ENCODE assay signal across 22 mouse cellular contexts in the genomic region with DNA sequence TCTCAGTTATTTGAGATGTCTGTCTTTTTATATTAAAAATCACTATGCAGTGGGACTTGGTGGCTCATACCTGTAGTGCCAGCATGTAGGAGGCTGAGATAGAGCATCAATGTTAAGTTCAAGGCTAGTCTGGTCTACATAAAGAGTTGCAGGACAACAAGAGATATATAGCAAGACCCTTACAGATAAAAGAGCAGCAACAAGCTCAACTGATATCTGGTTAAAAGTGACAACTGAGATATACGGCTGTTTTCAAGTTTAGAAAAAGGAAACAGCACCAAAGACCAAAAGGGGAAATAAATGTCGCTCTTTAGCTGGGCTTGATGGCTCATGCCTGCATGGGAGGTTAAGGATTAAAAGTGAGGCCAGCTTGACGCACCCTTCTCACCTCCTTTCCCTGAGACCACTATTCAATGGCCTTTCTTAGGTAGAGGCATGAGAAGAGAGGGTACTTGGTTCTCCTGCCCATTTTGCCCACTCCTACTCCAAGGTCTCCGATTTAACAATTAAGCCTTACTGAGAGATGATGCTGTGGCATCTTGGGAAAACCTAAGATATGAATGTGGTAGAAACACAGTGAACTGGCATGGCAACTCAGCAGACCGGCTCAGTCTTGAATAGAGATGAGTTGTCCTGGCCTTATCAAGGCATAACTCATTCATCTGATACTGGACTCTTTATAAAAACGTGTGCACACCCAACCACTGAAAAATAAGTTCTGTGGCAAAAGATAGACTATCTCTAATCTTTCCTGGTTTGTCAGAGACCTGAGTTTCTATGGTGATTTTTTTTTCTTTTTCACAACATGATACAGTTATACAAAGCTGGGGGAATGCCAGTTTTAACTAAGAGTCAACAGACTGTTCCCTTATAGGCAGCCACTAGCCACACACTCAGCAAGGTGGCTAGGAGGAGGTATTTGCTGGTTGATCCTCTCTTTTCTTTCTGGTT. TPM values are rescaled to one million over a fixed set of nuclear protein-coding genes. Genes with fewer than 3 reads are reported as not detected.
DNase-seq lines count a peak whose midpoint lies in the region; ATAC-seq and TF ChIP-seq lines count a peak whose summit lies in the region.
"Had no signal": no experiment of that assay in that cellular context is flagged by ENCODE, and none has a peak within 500 bp of the region (broad histone marks: within the 10 kb centered on the region; RNA-seq: fewer than 3 reads in every experiment).

No protein-coding gene starts in this region.

- no peak for TF ChIP-seq EP300 in lung, postnatal 0 days (IDR thresholded peaks at IDR 0.05)

- H3K4me3 ChIP-seq in spleen, adult 2 months (ENCODE audit: extremely low read depth, insufficient read depth, insufficient read length): no peak overlapping the region
- H3K4me3 ChIP-seq in macrophage (ENCODE audit: inconsistent target): no peak overlapping the region
- H3K4me3 ChIP-seq in lung, postnatal 0 days (ENCODE audit: low read depth, low read length): no peak overlapping the region
- H3K4me3 ChIP-seq: embryonic facial prominence, embryonic 12.5 days; erythroblast, embryonic 14.5 days; forebrain, embryonic 13.5 days; heart, embryonic 12.5 days; hindbrain, embryonic 13.5 days; lung, embryonic 15.5 days had no signal

- no peak for DNase-seq in spleen, adult 2 months (ENCODE audit: low read depth in 1 of 2, low spot score in 2 of 2)
- no peak for DNase-seq in spleen, postnatal 10 days (ENCODE audit: low spot score in 2 of 2)
- no peak for DNase-seq in lung, postnatal 0 days (ENCODE audit: low spot score)
- no peak for DNase-seq in layer of hippocampus, postnatal 10 days (ENCODE audit: low spot score in 2 of 2)
- no peak for DNase-seq in heart, postnatal 36 days
- DNase-seq: adrenal gland, adult 2 months; cerebellum, adult 9-10 months; heart, adult 11 months; heart, postnatal 14 days; kidney, adult 9 months; kidney, postnatal 36 days; spleen, adult 18-20 months; thymus, adult 2 months had no signal

- TF ChIP-seq CTCF in spleen, adult 2 months (IDR thresholded peaks at IDR 0.05; ENCODE audit: extremely low read depth, insufficient read depth, insufficient read length, insufficient replicate concordance): no peak
- TF ChIP-seq CTCF in lung, postnatal 0 days (IDR thresholded peaks at IDR 0.05): no peak

- no peak overlapping the region for H3K4me2 ChIP-seq in lung, postnatal 0 days (replicated peaks; ENCODE audit: low read depth, low read length)
- H3K4me2 ChIP-seq: embryonic facial prominence, embryonic 12.5 days; forebrain, embryonic 13.5 days; heart, embryonic 12.5 days; hindbrain, embryonic 13.5 days; lung, embryonic 15.5 days had no signal

- H3K9ac ChIP-seq in lung, postnatal 0 days (replicated peaks; ENCODE audit: low read depth): no peak overlapping the region
- H3K9ac ChIP-seq: embryonic facial prominence, embryonic 12.5 days; forebrain, embryonic 13.5 days; heart, embryonic 12.5 days; hindbrain, embryonic 13.5 days; lung, embryonic 15.5 days had no signal

- 39% methylated on average over 6 of the region's 6 CpGs for WGBS in spleen, adult 2 months
- 40% methylated on average over 6 of the region's 6 CpGs for WGBS in macrophage (ENCODE audit: missing documents)
- 72% methylated on average over 6 of the region's 6 CpGs for WGBS in lung, postnatal 0 days

- no peaks in the 10 kb centered on the region for H3K9me3 ChIP-seq in lung, postnatal 0 days (ENCODE audit: low read length)
- H3K9me3 ChIP-seq: embryonic facial prominence, embryonic 12.5 days; forebrain, embryonic 13.5 days; heart, embryonic 12.5 days; hindbrain, embryonic 13.5 days; lung, embryonic 15.5 days had no signal

- no peak for TF ChIP-seq POLR2A in spleen, adult 2 months (IDR thresholded peaks at IDR 0.05; ENCODE audit: low read depth, low read length)

- intact Hi-C loops in heart, postnatal 36 days (cut with DNase I): no loop called here

- H3K36me3 ChIP-seq in spleen, adult 2 months (ENCODE audit: control insufficient read depth, insufficient read depth, low read length): no peaks in the 10 kb centered on the region
- H3K36me3 ChIP-seq in macrophage (ENCODE audit: inconsistent target): no peaks in the 10 kb centered on the region
- H3K36me3 ChIP-seq in lung, postnatal 0 days (ENCODE audit: insufficient read depth, low read length): no peaks in the 10 kb centered on the region
- H3K36me3 ChIP-seq: embryonic facial prominence, embryonic 12.5 days; heart, embryonic 12.5 days; hindbrain, embryonic 13.5 days; lung, embryonic 15.5 days had no signal

- peaks cover 23% of the 10 kb centered on the region for H3K4me1 ChIP-seq in spleen, adult 2 months (ENCODE audit: control insufficient read depth, insufficient read depth, insufficient read length)
- no peaks in the 10 kb centered on the region for H3K4me1 ChIP-seq in lung, postnatal 0 days (ENCODE audit: insufficient read depth, low read depth, low read length)
- H3K4me1 ChIP-seq: forebrain, embryonic 13.5 days; hindbrain, embryonic 13.5 days; lung, embryonic 15.5 days had no signal

- no peaks in the 10 kb centered on the region for H3K27me3 ChIP-seq in spleen, adult 2 months (ENCODE audit: control insufficient read depth, insufficient read depth, low read length)
- H3K27me3 ChIP-seq in lung, postnatal 0 days (replicated peaks; ENCODE audit: insufficient read depth, low read length): no peaks in the 10 kb centered on the region
- H3K27me3 ChIP-seq: embryonic facial prominence, embryonic 12.5 days; forebrain, embryonic 13.5 days; heart, embryonic 12.5 days; hindbrain, embryonic 13.5 days; lung, embryonic 15.5 days had no signal

- ATAC-seq in common myeloid progenitor, adult 5-6 weeks (replicated peaks; ENCODE audit: low read depth, poor library complexity, severe bottlenecking): peak; percentile 13; the same call in 1 of the 2 replicates
- no peak for ATAC-seq in lung, postnatal 0 days
- ATAC-seq: forebrain, embryonic 13.5 days; midbrain, embryonic 16.5 days had no signal

- H3K27ac ChIP-seq in spleen, adult 2 months (ENCODE audit: insufficient read depth, low read length): peak overlapping the region; percentile 10; the same call in 1 of the 2 replicates
- peak overlapping the region; percentile 31 for H3K27ac ChIP-seq in macrophage
- H3K27ac ChIP-seq in lung, postnatal 0 days (ENCODE audit: low read length): no peak overlapping the region
- H3K27ac ChIP-seq: embryonic facial prominence, embryonic 12.5 days; forebrain, embryonic 13.5 days; hindbrain, embryonic 13.5 days; lung, embryonic 15.5 days had no signal

- H3K79me2 ChIP-seq in macrophage (ENCODE audit: inconsistent target): no peaks in the 10 kb centered on the region

RNA-seq across cellular contexts. Expression of a gene that starts 49.5 kb away (rescaled TPM):
- 12.2 and 13.0 TPM in 2 replicates for polyA plus RNA-seq in spleen, adult 2 months (2012; rRNA removed)
- 35.0 and 39.9 TPM in 2 replicates for total RNA-seq in common myeloid progenitor, adult 5-6 weeks (2017)
- 1,000 to 10,000 TPM in 15 of 26 experiments, 100 to 1,000 TPM in 9, 10 to 100 TPM in 2; 39.9 to 4,056 (median 1,550) TPM for total RNA-seq in macrophage (2018; cell fraction: chromatin; rRNA removed)
- total RNA-seq in macrophage (2018; cell fraction: cytosol; rRNA removed): 1,000 to 10,000 TPM in 4 of 26 experiments, 100 to 1,000 TPM in 14, 10 to 100 TPM in 8; 19.7 to 1,707 (median 322) TPM
- 1,000 to 10,000 TPM in 17 of 26 experiments, 100 to 1,000 TPM in 8, 10 to 100 TPM in 1; 40.8 to 3,646 (median 1,608) TPM for total RNA-seq in macrophage (2018; cell fraction: nucleus; rRNA removed)
- 19.8 to 40.5 TPM (median 21.4 TPM) in 3 replicates for polyA plus RNA-seq in macrophage (2018)
- 4.9 and 9.5 TPM in 2 replicates for polyA plus RNA-seq in lung, postnatal 0 days (2015; fragmentation: Nextera tagmentation; extraction: Ambion mirVana)
- total RNA-seq in layer of hippocampus, postnatal 10 days (2021): 1 to 10 TPM; 5.0 to 5.9 TPM
- total RNA-seq in heart, postnatal 36 days (2021): 1 to 10 TPM; 2.1 to 2.7 TPM
